8 mouse cellular contexts compared by ENCODE assay signal in the genomic region with DNA sequence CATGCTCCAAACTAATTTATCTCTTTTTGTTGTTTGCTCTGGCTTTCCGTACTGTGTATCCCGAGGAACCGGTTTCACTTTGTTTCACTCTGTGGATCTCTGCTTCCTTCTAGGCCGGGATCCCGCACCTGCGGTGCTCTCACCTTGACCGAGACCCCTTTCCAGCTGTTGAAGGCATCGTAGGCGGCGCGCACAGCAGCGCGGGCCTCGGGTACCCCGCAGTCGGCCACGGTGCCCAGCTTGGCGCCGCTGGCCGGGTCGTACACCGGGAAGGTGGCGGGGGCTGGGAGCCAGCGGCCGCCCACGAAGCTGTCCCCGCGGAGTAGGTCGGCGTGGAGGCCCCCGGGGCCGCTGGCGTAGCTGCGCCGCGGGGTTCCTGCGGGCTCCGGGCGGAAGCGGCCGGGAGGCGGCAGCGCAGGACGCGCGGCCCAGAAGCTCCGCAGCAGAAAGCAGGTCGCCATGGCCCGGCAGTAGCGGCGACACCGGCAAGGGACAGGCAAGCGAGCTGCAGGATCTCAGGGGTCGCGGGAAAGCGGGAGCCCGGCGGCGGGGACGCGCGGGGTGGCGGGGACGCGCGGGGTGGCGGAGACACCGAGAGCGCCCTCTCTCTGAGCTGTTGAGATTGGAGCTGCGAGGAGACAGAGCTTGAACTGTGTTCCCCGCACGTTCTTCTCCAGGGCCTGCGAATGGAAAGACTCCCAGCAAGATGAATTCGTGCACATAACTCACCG. TPM values are rescaled to one million over a fixed set of nuclear protein-coding genes. Genes with fewer than 3 reads are reported as not detected.
DNase-seq lines count a peak whose midpoint lies in the region; ATAC-seq and TF ChIP-seq lines count a peak whose summit lies in the region.

A gene (minus strand): TSS at position 554 of the 731 bp plus-strand sequence.

- ATAC-seq in forebrain, embryonic 11.5 days (replicated peaks; ENCODE audit: low FRiP score), result peak; percentile 89
- ATAC-seq in heart, embryonic 14.5 days (ENCODE audit: insufficient number of reproducible peaks, insufficient read depth, low FRiP score, low read depth), result peak; percentile 78
- peak; percentile 51; the same call in 1 of the 2 replicates for ATAC-seq in liver, embryonic 13.5 days (ENCODE audit: low read depth)
- peak; percentile 85 for ATAC-seq in neural tube, embryonic 11.5 days (ENCODE audit: insufficient read depth, low FRiP score, low TSS enrichment)

- H3K27ac ChIP-seq in forebrain, embryonic 11.5 days (ENCODE audit: low read depth, low read length), result peak within 1 kb of the TSS; percentile 53; the same call in 1 of the 2 replicates
- H3K27ac ChIP-seq in heart, embryonic 14.5 days (replicated peaks in 1 of 2; ENCODE audit: control insufficient read depth in 1 of 2, insufficient read depth in 1 of 2, low read depth in 2 of 2, low read length in 2 of 2), result peak within 1 kb of the TSS; percentile 17 to 66; a peak in 2 of 4 replicates
- H3K27ac ChIP-seq in liver, embryonic 13.5 days, result no peak within 1 kb of the TSS
- H3K27ac ChIP-seq in neural tube, embryonic 11.5 days (ENCODE audit: low read depth, low read length), result no peak within 1 kb of the TSS

- no peaks in the 10 kb centered on the region for H3K36me3 ChIP-seq in forebrain, embryonic 11.5 days (ENCODE audit: control insufficient read depth, insufficient read depth, low read length)
- H3K36me3 ChIP-seq in heart, embryonic 14.5 days (ENCODE audit: control insufficient read depth, insufficient read depth, low read length), result no peaks in the 10 kb centered on the region
- no peaks in the 10 kb centered on the region for H3K36me3 ChIP-seq in liver, embryonic 13.5 days
- H3K36me3 ChIP-seq in neural tube, embryonic 11.5 days (ENCODE audit: control insufficient read depth, insufficient read depth, low read length), result no peaks in the 10 kb centered on the region

- DNase-seq in CD4-positive, CD25-positive, alpha-beta regulatory T cell, adult 2 months (ENCODE audit: low read depth, low spot score), result peak; percentile 74
- peak; percentile 91 for DNase-seq in brain, embryonic 14.5 days (ENCODE audit: low read depth)
- DNase-seq in forebrain, embryonic 11.5 days (ENCODE audit: low spot score), result peak; percentile 91
- peak; percentile 89 for DNase-seq in kidney, postnatal 10 days
- DNase-seq in liver, embryonic 13.5 days, result peak; percentile 11
- peak; percentile 86 for DNase-seq in neural tube, embryonic 11.5 days (ENCODE audit: low spot score)
- peak; percentile 85 for DNase-seq in testis, postnatal 10 days (ENCODE audit: low spot score)

- peak within 1 kb of the TSS; percentile 82 for H3K4me3 ChIP-seq in forebrain, embryonic 11.5 days (ENCODE audit: low read depth, low read length)
- H3K4me3 ChIP-seq in heart, embryonic 14.5 days (ENCODE audit: control insufficient read depth in 1 of 2, insufficient read depth in 1 of 2, low read depth in 1 of 2, low read length in 2 of 2), result peak within 1 kb of the TSS; percentile 91 to 93
- H3K4me3 ChIP-seq in liver, embryonic 13.5 days (replicated peaks), result peak within 1 kb of the TSS; percentile 70
- H3K4me3 ChIP-seq in neural tube, embryonic 11.5 days (ENCODE audit: low read depth, low read length), result peak within 1 kb of the TSS; percentile 71

- peak within 1 kb of the TSS; percentile 92 for H3K9ac ChIP-seq in forebrain, embryonic 11.5 days (ENCODE audit: low read length)
- H3K9ac ChIP-seq in heart, embryonic 14.5 days (ENCODE audit: low read length), result peak within 1 kb of the TSS; percentile 96
- H3K9ac ChIP-seq in liver, embryonic 13.5 days, result peak within 1 kb of the TSS; percentile 72
- peak within 1 kb of the TSS; percentile 70 for H3K9ac ChIP-seq in neural tube, embryonic 11.5 days (ENCODE audit: low read length)

- TF ChIP-seq CTCF in brain, embryonic 14.5 days (IDR thresholded peaks at IDR 0.05; ENCODE audit: borderline replicate concordance, extremely low read depth, insufficient read depth, insufficient read length), result peak; percentile 54; the same call in 1 of the 2 replicates

- under 1% methylated on average over 75 of the region's 75 CpGs for WGBS in forebrain, embryonic 11.5 days
- under 1% methylated on average over 74 of the region's 75 CpGs for WGBS in heart, embryonic 14.5 days
- 1% methylated on average over 74 of the region's 75 CpGs for WGBS in liver, embryonic 13.5 days (ENCODE audit: insufficient replicate concordance)
- WGBS in neural tube, embryonic 11.5 days, result under 1% methylated on average over 75 of the region's 75 CpGs

- H3K9me3 ChIP-seq in forebrain, embryonic 11.5 days (ENCODE audit: control insufficient read depth, low read length), result no peaks in the 10 kb centered on the region
- no peaks in the 10 kb centered on the region for H3K9me3 ChIP-seq in heart, embryonic 14.5 days (ENCODE audit: control insufficient read depth, low read length)
- H3K9me3 ChIP-seq in liver, embryonic 13.5 days (replicated peaks), result no peaks in the 10 kb centered on the region
- H3K9me3 ChIP-seq in neural tube, embryonic 11.5 days (ENCODE audit: control insufficient read depth, low read length), result no peaks in the 10 kb centered on the region

- 0 out of 2 replicates have a peak, but pooled peaks cover 2% of the 10 kb centered on the region for H3K4me1 ChIP-seq in forebrain, embryonic 11.5 days (replicated peaks; ENCODE audit: control insufficient read depth, insufficient read depth, low read length)
- H3K4me1 ChIP-seq in heart, embryonic 14.5 days (ENCODE audit: control insufficient read depth in 2 of 2, insufficient read depth in 2 of 2, low read length in 2 of 2), result peaks cover 4 to 9% of the 10 kb centered on the region in 2 experiments; a peak in 3 of 4 replicates
- H3K4me1 ChIP-seq in liver, embryonic 13.5 days (replicated peaks), result peaks cover 25% of the 10 kb centered on the region
- H3K4me1 ChIP-seq in neural tube, embryonic 11.5 days (ENCODE audit: control insufficient read depth, insufficient read depth, low read length), result no peaks in the 10 kb centered on the region

- H3K4me2 ChIP-seq in forebrain, embryonic 11.5 days (ENCODE audit: low read depth, low read length, severe bottlenecking), result peak within 1 kb of the TSS; percentile 88
- peak within 1 kb of the TSS; percentile 82 for H3K4me2 ChIP-seq in heart, embryonic 14.5 days (ENCODE audit: low read length)
- H3K4me2 ChIP-seq in liver, embryonic 13.5 days, result peak within 1 kb of the TSS; percentile 77
- H3K4me2 ChIP-seq in neural tube, embryonic 11.5 days (ENCODE audit: low read depth), result peak within 1 kb of the TSS; percentile 66

- peak; percentile 51 for TF ChIP-seq POLR2A in brain, embryonic 14.5 days (IDR thresholded peaks at IDR 0.05; ENCODE audit: borderline replicate concordance, extremely low read depth, insufficient read depth, insufficient read length, poor library complexity, severe bottlenecking)

- no peaks in the 10 kb centered on the region for H3K27me3 ChIP-seq in forebrain, embryonic 11.5 days (ENCODE audit: control insufficient read depth, insufficient read depth, low read length)
- H3K27me3 ChIP-seq in heart, embryonic 14.5 days (ENCODE audit: control insufficient read depth, insufficient read depth, low read length), result no peaks in the 10 kb centered on the region
- peaks cover 47% of the 10 kb centered on the region for H3K27me3 ChIP-seq in liver, embryonic 13.5 days
- H3K27me3 ChIP-seq in neural tube, embryonic 11.5 days (ENCODE audit: control insufficient read depth, insufficient read depth, low read length), result no peaks in the 10 kb centered on the region

RNA-seq across cellular contexts. Expression of the gene that starts here (rescaled TPM):
- 12.2 and 17.9 TPM in 2 replicates for polyA plus RNA-seq in brain, embryonic 14.5 days (2012; rRNA removed)
- polyA plus RNA-seq in forebrain, embryonic 11.5 days (2014; fragmentation: Nextera tagmentation; extraction: Ambion mirVana), result 10.4 and 10.5 TPM in 2 replicates
- 12.2 and 14.4 TPM in 2 replicates for polyA plus RNA-seq in heart, embryonic 14.5 days (2014; fragmentation: Nextera tagmentation; extraction: Ambion mirVana)
- 2.5 and 3.0 TPM in 2 replicates for polyA plus RNA-seq in liver, embryonic 13.5 days (2015; fragmentation: Nextera tagmentation; extraction: Ambion mirVana)
- polyA plus RNA-seq in neural tube, embryonic 11.5 days (2014; fragmentation: Nextera tagmentation; extraction: Ambion mirVana), result 7.1 and 7.9 TPM in 2 replicates

Comparison
In these comparisons a context has a peak if more than half of its experiments do, and no peak if none do; other contexts are left out.
1. DNase-seq: peak in every context shown above with its lines; median percentile 91 in brain, embryonic 14.5 days; 91 in forebrain, embryonic 11.5 days; 89 in kidney, postnatal 10 days; 86 in neural tube, embryonic 11.5 days; 85 in testis, postnatal 10 days; 74 in CD4-positive, CD25-positive, alpha-beta regulatory T cell, adult 2 months; 11 in liver, embryonic 13.5 days.
2. H3K27ac ChIP-seq: peak in forebrain, embryonic 11.5 days (single experiment) and heart, embryonic 14.5 days (2 of 2); none in liver, embryonic 13.5 days (single experiment) and neural tube, embryonic 11.5 days (single experiment).
3. Peak in every context shown above with its lines, with median percentiles within 50 percentile points of each other: ATAC-seq, H3K4me2 ChIP-seq, H3K4me3 ChIP-seq and H3K9ac ChIP-seq.